Mouse (Mus musculus) kidney, postnatal 14 days (tissue): ENCODE measurements around the gene Atg4a-ps.
"Not testable (repeated sequence)": the region's sequence is repeated elsewhere in the genome, so short reads cannot be mapped to it uniquely, and the experiment has no call there.

Experiments used
- DNase-seq: peaks from one replicate; pipeline ENCODE4 v3.0.0; 2022; ENCODE audit warnings: mixed read lengths

Atg4a-ps gene

GRCm38 (mm10) chr3:103645968-103646367 lies at the start of gene Atg4a-ps:
TSS of gene Atg4a-ps (minus strand) at chr3:103646068.
- not testable (repeated sequence) for DNase-seq

- DNase-seq: no peak
Observed at GRCm38 (mm10) chr3:103695556-103695955, 49.7 kb upstream of the Atg4a-ps start.

GRCm38 (mm10) chr3:103690506-103690905 lies 44.6 kb upstream of the Atg4a-ps start:
- peak; percentile 20 for DNase-seq

- no peak for DNase-seq
Observed at GRCm38 (mm10) chr3:103689043-103689442, 43.2 kb upstream of the Atg4a-ps start.

GRCm38 (mm10) chr3:103683966-103684319 lies 38.1 kb upstream of the Atg4a-ps start:
- no peak for DNase-seq

- DNase-seq: no peak
Observed at GRCm38 (mm10) chr3:103683234-103683965, 37.5 kb upstream of the Atg4a-ps start.

GRCm38 (mm10) chr3:103682473-103682872 lies 36.6 kb upstream of the Atg4a-ps start:
- no peak for DNase-seq

- DNase-seq: no peak
Observed at GRCm38 (mm10) chr3:103678811-103679210, 32.9 kb upstream of the Atg4a-ps start.

- DNase-seq: no peak
Observed at GRCm38 (mm10) chr3:103672716-103673115, 26.8 kb upstream of the Atg4a-ps start.

- DNase-seq: no peak
Observed at GRCm38 (mm10) chr3:103672113-103672512, 26.2 kb upstream of the Atg4a-ps start.

- no peak for DNase-seq
Observed at GRCm38 (mm10) chr3:103663385-103663784, 17.5 kb upstream of the Atg4a-ps start.

GRCm38 (mm10) chr3:103661714-103662113 lies 15.8 kb upstream of the Atg4a-ps start:
- DNase-seq: no peak

- DNase-seq: no peak
Observed at GRCm38 (mm10) chr3:103660012-103660411, 14.1 kb upstream of the Atg4a-ps start.

GRCm38 (mm10) chr3:103650406-103650805 lies 4.5 kb upstream of the Atg4a-ps start:
- DNase-seq: no peak

- DNase-seq: no peak
Observed at GRCm38 (mm10) chr3:103649716-103650115, 3.8 kb upstream of the Atg4a-ps start.

- no peak for DNase-seq
Observed at GRCm38 (mm10) chr3:103648486-103648885, 2.6 kb upstream of the Atg4a-ps start.

GRCm38 (mm10) chr3:103647164-103647867 lies 1.4 kb upstream of the Atg4a-ps start:
- DNase-seq: no peak

GRCm38 (mm10) chr3:103641301-103641700 lies 4.6 kb downstream of the Atg4a-ps start:
- no peak for DNase-seq

GRCm38 (mm10) chr3:103640226-103640803 lies 5.6 kb downstream of the Atg4a-ps start:
- no peak for DNase-seq

GRCm38 (mm10) chr3:103637641-103638040 lies 8.2 kb downstream of the Atg4a-ps start:
- DNase-seq: no peak

GRCm38 (mm10) chr3:103634256-103634655 lies 11.6 kb downstream of the Atg4a-ps start:
- DNase-seq: no peak

GRCm38 (mm10) chr3:103633831-103634230 lies 12.0 kb downstream of the Atg4a-ps start:
- no peak for DNase-seq

- DNase-seq: no peak
Observed at GRCm38 (mm10) chr3:103633124-103633523, 12.7 kb downstream of the Atg4a-ps start.

GRCm38 (mm10) chr3:103627661-103628060 lies 18.2 kb downstream of the Atg4a-ps start:
- no peak for DNase-seq
